Mouse (Mus musculus): ENCODE measurements at regions not wholly inside any gene's neighbourhood (a gene's known extent, or its start where the extent isn't known, plus 50 kb on each side); places are given as distances from the start of the nearest gene placed in this dataset.

DNA sequence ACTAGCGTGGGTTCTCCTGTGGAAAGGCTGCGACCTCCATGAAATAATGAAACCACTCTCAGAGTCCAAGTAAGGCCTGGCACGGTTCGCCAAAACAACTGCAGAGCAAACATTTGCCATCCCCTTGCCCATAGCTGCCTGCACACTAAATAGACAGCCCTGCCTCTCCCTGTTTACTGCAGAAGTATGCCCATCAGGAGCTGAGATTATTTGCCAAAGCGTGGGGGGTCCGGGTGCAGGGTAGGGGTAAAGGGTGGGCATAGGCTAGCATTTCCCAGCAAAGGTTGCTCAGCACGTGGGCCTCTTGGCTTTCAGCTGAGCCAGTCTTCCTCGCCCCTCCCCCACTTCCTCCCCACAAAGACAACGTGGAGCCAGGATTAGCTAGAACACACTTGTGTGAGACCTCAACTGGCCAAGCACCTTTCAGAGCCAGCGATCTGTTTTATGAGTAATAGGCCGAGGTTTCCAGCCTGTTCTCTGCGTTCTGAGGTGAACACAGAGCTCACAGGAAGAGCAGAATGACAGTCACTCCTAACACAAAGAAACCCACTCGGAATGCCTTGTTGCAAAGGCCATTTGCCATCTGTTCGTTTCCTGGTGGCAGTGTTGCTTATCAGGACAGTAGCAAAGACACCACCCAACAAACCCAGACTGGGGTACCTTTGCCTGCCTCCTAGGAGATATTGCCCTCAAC lies 55.6 kb upstream of the Cep85l start:
- Histone ChIP-seq H3K27ac (ENCODE audit: insufficient read depth, low read depth, low read length, poor library complexity, severe bottlenecking) (no peak overlapping the region), H3K4me1 (ENCODE audit: control insufficient read depth in 2 of 2, insufficient read depth in 2 of 2, low read length in 2 of 2, poor library complexity in 1 of 2) (peaks cover 0 to 6% of the 10 kb centered on the region in 2 experiments; a peak in 1 of 4 replicates), H3K4me3 (ENCODE audit: insufficient read depth in 1 of 2, low read depth in 1 of 2, low read length in 2 of 2, poor library complexity in 1 of 2, severe bottlenecking in 1 of 2) (no peak overlapping the region), H3K9me3 (ENCODE audit: control insufficient read depth, insufficient read depth, low read depth, low read length) (no peaks in the 10 kb centered on the region), H3K36me3 (ENCODE audit: control insufficient read depth, insufficient read depth, low read length, poor library complexity, severe bottlenecking) (no peaks in the 10 kb centered on the region), H3K9ac (ENCODE audit: insufficient read depth, low read depth, low read length, poor library complexity, severe bottlenecking) (no peak overlapping the region)
- DNase-seq (ENCODE audit: low read depth, low spot score), result no peak
- in situ Hi-C loops (cut with MboI; ENCODE audit: low sequenced_read_pairs in 2 of 2, unreplicated experiment in 2 of 2), result no loop called here
- TF ChIP-seq ZC3H11A (IDR thresholded peaks at IDR 0.05; ENCODE audit: borderline replicate concordance, low read depth, low read length) (no peak), CHD2 (IDR thresholded peaks at IDR 0.05; ENCODE audit: low read depth, low read length) (no peak)

DNA sequence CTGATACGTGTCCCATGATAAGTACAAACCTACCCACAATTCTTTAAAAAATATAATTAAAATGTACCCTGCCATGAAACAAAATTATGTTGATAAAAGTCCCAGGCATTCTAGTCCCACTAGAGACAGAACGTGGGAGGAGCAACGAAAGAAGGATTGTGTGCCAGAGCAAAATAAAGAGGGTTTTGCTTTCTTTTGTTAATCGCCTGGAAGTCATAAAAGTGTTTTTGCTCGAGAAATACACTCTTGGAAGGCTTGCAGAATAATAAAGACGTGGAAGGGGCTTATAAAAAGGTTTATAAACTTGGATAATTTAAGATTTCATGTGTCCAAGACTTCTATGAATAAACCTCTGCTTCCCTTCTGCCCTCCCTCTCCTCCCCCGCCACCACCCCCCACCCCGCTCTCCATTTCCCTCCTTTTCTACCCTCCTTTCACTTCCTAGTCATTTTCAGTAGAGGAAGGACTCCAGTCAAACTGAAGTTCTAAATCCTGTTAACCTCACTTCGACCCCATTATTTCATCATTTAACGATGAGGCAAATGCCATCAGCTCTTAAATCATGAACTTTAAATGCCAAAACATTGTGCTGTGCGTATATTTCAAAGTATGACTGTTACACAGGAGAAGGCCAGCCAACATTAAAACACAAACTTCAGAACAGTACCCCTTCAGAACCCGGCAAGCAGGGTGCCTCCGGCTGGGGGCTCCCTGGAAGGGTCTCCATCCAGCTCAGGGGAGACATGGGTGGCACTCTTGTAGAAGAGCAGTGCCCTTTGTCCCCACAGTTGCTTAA lies 54.8 kb upstream of the Cep85l start:
- Histone ChIP-seq H3K27ac (ENCODE audit: insufficient read depth, low read depth, low read length, poor library complexity, severe bottlenecking) (no peak overlapping the region), H3K36me3 (ENCODE audit: control insufficient read depth, insufficient read depth, low read length, poor library complexity, severe bottlenecking) (no peaks in the 10 kb centered on the region), H3K4me1 (ENCODE audit: control insufficient read depth in 2 of 2, insufficient read depth in 2 of 2, low read length in 2 of 2, poor library complexity in 1 of 2) (peaks cover 0 to 6% of the 10 kb centered on the region in 2 experiments; a peak in 1 of 4 replicates), H3K4me3 (ENCODE audit: insufficient read depth in 1 of 2, low read depth in 1 of 2, low read length in 2 of 2, poor library complexity in 1 of 2, severe bottlenecking in 1 of 2) (no peak overlapping the region), H3K9ac (ENCODE audit: insufficient read depth, low read depth, low read length, poor library complexity, severe bottlenecking) (no peak overlapping the region), H3K9me3 (ENCODE audit: control insufficient read depth, insufficient read depth, low read depth, low read length) (no peaks in the 10 kb centered on the region)
- in situ Hi-C loops (cut with MboI; ENCODE audit: low sequenced_read_pairs in 2 of 2, unreplicated experiment in 2 of 2), result no loop called here
- TF ChIP-seq CHD2 (IDR thresholded peaks at IDR 0.05; ENCODE audit: low read depth, low read length), result no peak
- no peak for TF ChIP-seq HCFC1 (IDR thresholded peaks at IDR 0.05; ENCODE audit: borderline replicate concordance, insufficient read depth, low read length)
- TF ChIP-seq MAFK (IDR thresholded peaks at IDR 0.05; ENCODE audit: insufficient read depth, low read depth, low read length), result no peak
- TF ChIP-seq ZNF384 (IDR thresholded peaks at IDR 0.05; ENCODE audit: low read depth, low read length), result no peak
- TF ChIP-seq ZC3H11A (IDR thresholded peaks at IDR 0.05; ENCODE audit: borderline replicate concordance, low read depth, low read length), result no peak
- no peak for DNase-seq (ENCODE audit: low read depth, low spot score)

- Histone ChIP-seq H3K27ac (ENCODE audit: insufficient read depth, low read depth, low read length, poor library complexity, severe bottlenecking) (no peak overlapping the region), H3K36me3 (ENCODE audit: control insufficient read depth, insufficient read depth, low read length, poor library complexity, severe bottlenecking) (no peaks in the 10 kb centered on the region), H3K9ac (ENCODE audit: insufficient read depth, low read depth, low read length, poor library complexity, severe bottlenecking) (no peak overlapping the region), H3K4me1 (ENCODE audit: control insufficient read depth in 2 of 2, insufficient read depth in 2 of 2, low read length in 2 of 2, poor library complexity in 1 of 2) (peaks cover 0 to 6% of the 10 kb centered on the region in 2 experiments; a peak in 1 of 4 replicates), H3K9me3 (ENCODE audit: control insufficient read depth, insufficient read depth, low read depth, low read length) (no peaks in the 10 kb centered on the region), H3K4me3 (ENCODE audit: insufficient read depth in 1 of 2, low read depth in 1 of 2, low read length in 2 of 2, poor library complexity in 1 of 2, severe bottlenecking in 1 of 2) (no peak overlapping the region)
- TF ChIP-seq ZC3H11A (IDR thresholded peaks at IDR 0.05; ENCODE audit: borderline replicate concordance, low read depth, low read length), result no peak
- no peak for TF ChIP-seq ZNF384 (IDR thresholded peaks at IDR 0.05; ENCODE audit: low read depth, low read length)
- TF ChIP-seq HCFC1 (IDR thresholded peaks at IDR 0.05; ENCODE audit: borderline replicate concordance, insufficient read depth, low read length), result no peak
- TF ChIP-seq CHD2 (IDR thresholded peaks at IDR 0.05; ENCODE audit: low read depth, low read length), result no peak
- no peak for TF ChIP-seq MAFK (IDR thresholded peaks at IDR 0.05; ENCODE audit: insufficient read depth, low read depth, low read length)
- DNase-seq (ENCODE audit: low read depth, low spot score), result no peak
- in situ Hi-C loops (cut with MboI; ENCODE audit: low sequenced_read_pairs in 2 of 2, unreplicated experiment in 2 of 2), result no loop called here
Measured at GRCm38 (mm10) chr10:53432794-53433193, 53.0 kb upstream of the Cep85l start.

GRCm38 (mm10) chr10:53429539-53430344 lies 50.0 kb upstream of the Cep85l start:
- no peaks in the 10 kb centered on the region for H3K36me3 ChIP-seq (ENCODE audit: control insufficient read depth, insufficient read depth, low read length, poor library complexity, severe bottlenecking)
- no peak for DNase-seq (ENCODE audit: low read depth, low spot score)
- no peaks in the 10 kb centered on the region for H3K9me3 ChIP-seq (ENCODE audit: control insufficient read depth, insufficient read depth, low read depth, low read length)
- no peaks in the 10 kb centered on the region for H3K4me1 ChIP-seq (ENCODE audit: control insufficient read depth in 2 of 2, insufficient read depth in 2 of 2, low read length in 2 of 2, poor library complexity in 1 of 2)
- TF ChIP-seq HCFC1 (IDR thresholded peaks at IDR 0.05; ENCODE audit: borderline replicate concordance, insufficient read depth, low read length) (no peak), ZNF384 (IDR thresholded peaks at IDR 0.05; ENCODE audit: low read depth, low read length) (no peak), MAFK (IDR thresholded peaks at IDR 0.05; ENCODE audit: insufficient read depth, low read depth, low read length) (no peak), CHD2 (IDR thresholded peaks at IDR 0.05; ENCODE audit: low read depth, low read length) (no peak), ZC3H11A (IDR thresholded peaks at IDR 0.05; ENCODE audit: borderline replicate concordance, low read depth, low read length) (no peak)
- in situ Hi-C loops (cut with MboI; ENCODE audit: low sequenced_read_pairs in 2 of 2, unreplicated experiment in 2 of 2), result no loop called here
- H3K4me3 ChIP-seq (ENCODE audit: insufficient read depth in 1 of 2, low read depth in 1 of 2, low read length in 2 of 2, poor library complexity in 1 of 2, severe bottlenecking in 1 of 2), result no peak overlapping the region
- no peak overlapping the region for H3K27ac ChIP-seq (ENCODE audit: insufficient read depth, low read depth, low read length, poor library complexity, severe bottlenecking)
- H3K9ac ChIP-seq (ENCODE audit: insufficient read depth, low read depth, low read length, poor library complexity, severe bottlenecking), result no peak overlapping the region
